Mouse (Mus musculus) adrenal gland, postnatal 10 days (tissue): ENCODE data around the gene Tjp2. TPM values are rescaled to one million over a fixed set of nuclear protein-coding genes. Genes with fewer than 3 reads are reported as not detected.
"Not testable (repeated sequence)": the region's sequence is repeated elsewhere in the genome, so short reads cannot be mapped to it uniquely, and the experiment has no call there.

Experiments
- DNase-seq: peaks from one replicate; pipeline ENCODE4 v3.0.0; 2021; ENCODE audit warnings: mixed read lengths
- total RNA-seq, 2 experiments: library from RNA; stranded (reverse); gene quantifications; 2 replicates each; pipeline ENCODE4 v1.2.3; 2021

Tjp2 gene
- total RNA-seq, 2 experiments from 2014 or later, result 11.9 to 14.9 TPM

GRCm38 (mm10) chr19:24123087-24123486, 101.7 kb downstream of the Tjp2 start:
- DNase-seq, result no peak

DNA sequence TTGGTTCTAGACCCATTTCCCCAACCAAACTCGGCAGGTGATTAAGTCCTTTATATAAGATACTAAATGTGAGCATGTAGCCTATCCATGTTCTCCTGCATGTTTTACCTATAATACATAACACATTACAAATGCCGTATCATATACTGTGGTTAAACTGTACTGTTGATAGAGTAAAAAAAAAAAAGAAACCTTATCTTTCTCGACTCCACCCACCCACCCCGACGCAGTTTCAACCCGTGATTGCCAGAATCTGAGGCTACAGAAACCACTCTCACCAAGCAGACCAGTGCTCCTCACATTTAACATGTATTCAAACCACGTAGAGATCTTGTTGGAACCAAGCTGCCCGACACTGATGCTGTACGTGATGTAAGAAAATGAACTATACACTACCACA, 102.2 kb downstream of the Tjp2 start:
- no peak for DNase-seq

GRCm38 (mm10) chr19:24120811-24121210, 104.0 kb downstream of the Tjp2 start:
- DNase-seq, result no peak

GRCm38 (mm10) chr19:24118775-24119174, 106.1 kb downstream of the Tjp2 start:
- DNase-seq, result no peak

- no peak for DNase-seq
Observed at GRCm38 (mm10) chr19:24111581-24111980, 113.2 kb downstream of the Tjp2 start.

GRCm38 (mm10) chr19:24107707-24108106, 117.1 kb downstream of the Tjp2 start:
- no peak for DNase-seq

DNA sequence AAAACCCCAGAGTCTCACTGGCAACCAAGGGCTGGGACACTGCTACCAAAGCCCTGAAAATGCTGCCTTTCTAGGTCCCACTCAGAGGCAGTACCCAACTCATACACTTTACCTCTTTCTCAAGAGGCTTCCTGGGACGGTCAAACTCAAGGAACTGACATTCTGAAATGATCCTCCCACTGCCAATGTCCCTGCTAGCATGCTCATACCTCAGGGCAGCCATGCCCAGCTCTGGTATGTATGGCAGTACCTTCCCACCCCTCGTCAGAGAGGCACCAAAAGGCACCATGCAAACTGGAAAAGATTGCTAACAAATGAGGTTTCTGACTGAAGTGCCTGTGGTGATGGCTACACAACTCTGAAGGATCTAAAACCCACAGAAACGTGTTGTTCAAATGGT, 121.0 kb downstream of the Tjp2 start:
- DNase-seq, result no peak

DNA sequence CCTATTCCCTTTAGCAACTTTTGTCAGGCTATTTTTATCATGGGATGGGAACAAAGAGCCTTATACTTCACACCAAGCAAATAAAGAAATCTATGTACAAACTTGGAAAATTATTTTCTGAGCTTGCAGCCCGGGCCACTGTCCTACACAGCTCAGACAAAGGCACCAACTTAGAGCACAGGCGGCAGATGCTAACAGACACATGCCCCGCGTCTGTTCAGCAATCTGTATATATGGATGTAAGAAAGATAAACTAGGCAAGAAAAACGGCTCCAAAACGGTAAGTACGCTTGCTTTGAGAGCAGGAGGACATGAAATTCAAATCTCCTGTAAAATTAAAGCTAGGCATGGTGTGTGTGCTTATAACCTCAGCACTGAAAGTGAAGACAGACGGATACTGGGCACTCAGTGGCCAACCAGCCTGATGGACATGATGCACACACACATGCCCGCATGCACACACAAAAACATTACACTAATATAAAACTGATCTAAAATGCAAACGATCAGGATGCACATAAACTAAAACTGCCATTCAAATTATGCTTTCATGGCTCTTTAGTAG, 122.2 kb downstream of the Tjp2 start:
- no peak for DNase-seq

GRCm38 (mm10) chr19:24101183-24101582, 123.6 kb downstream of the Tjp2 start:
- DNase-seq, result no peak

- DNase-seq, result no peak
Observed at GRCm38 (mm10) chr19:24098691-24099090, 126.1 kb downstream of the Tjp2 start.

DNA sequence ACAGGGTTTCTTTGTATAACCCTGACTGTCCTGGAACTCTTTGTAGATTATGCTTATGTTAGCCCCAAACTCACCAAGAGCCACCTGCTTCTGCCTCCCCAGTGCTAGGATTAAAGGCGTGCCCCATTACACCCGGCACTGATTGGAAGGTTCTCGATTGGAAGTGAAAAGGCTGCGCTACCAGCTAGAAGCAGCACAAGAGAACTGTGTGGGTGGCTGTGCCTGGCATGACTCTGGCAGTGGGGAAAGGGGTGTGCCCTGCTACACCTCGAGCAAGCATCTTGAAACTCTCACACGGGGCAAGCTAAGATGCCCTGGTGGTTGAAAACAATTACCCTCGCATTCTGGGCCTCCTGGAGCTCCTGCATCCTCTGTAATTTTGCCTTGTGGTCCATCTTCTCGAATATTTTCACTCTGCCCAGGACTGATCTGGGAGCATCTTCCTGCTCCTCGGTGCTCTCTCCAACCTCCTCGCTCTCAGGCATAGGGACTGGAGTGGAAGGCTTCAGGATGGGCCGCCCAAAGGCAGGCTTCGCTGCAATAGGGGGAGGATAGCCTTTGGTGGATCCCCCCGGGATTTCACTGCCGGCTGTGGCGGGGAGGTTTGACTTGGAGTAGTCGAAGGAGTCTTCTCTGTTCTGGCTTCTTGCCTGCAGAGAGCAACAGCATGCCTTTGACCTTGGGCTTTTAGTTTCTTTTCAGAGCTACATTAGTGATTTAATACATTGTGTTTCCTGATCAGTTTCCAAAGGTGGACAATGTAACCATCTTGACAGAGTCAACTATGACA, 127.0 kb downstream of the Tjp2 start:
- peak; percentile 13 for DNase-seq

DNA sequence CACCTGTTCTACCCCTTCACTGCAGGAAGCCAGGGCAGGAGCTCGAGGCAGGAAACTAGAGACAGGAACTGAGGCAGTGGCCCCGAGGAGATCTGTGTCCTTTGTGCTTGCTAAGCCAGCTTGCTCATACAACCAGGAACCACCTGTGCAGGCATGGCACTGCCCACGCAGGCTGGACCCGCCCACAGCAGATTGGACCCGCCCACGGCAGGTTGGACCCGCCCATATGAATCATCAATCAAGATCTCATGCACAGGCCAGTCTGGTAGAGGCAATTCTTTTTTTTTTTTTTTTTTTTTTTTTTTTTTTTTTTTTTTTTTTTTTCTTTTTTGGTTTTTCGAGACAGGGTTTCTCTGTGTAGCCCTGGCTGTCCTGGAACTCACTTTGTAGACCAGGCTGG, 132.8 kb downstream of the Tjp2 start:
- DNase-seq, result not testable (repeated sequence)

- no peak for DNase-seq
Observed at GRCm38 (mm10) chr19:24090366-24090765, 134.5 kb downstream of the Tjp2 start.

GRCm38 (mm10) chr19:24085306-24085705, 139.5 kb downstream of the Tjp2 start:
- DNase-seq, result no peak

DNA sequence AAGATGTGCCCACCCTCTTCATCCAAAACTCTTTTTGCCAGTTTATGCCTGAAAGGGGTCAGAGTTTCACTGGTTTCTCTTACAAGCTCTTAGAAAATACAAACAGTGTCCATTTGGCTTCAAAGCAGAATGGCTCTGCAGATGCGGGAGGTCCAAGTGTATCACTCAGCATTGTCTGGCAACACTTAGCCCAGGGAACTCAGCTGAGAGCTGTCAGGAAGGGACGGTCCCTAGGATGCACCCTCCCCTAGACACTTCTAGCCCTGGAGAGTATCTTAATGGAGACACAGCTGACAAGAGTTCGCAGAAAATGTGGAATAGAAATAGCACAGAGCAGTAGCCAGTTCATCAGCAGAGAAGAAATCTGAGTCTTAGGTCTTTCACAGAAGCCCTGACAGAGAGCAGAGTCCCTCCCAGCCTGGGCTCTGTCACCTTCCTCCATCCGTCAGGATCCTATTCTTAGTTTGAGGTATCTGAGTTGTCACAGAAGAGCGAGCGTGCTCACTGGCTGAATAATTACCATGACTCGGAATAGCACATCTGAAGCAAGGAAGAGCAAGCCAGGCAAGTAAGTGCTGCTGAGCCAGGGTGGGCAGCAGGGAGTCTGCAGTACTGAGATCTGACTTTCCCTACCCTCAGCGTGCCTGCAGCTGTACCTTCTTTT, 144.3 kb downstream of the Tjp2 start:
- DNase-seq, result no peak

DNA sequence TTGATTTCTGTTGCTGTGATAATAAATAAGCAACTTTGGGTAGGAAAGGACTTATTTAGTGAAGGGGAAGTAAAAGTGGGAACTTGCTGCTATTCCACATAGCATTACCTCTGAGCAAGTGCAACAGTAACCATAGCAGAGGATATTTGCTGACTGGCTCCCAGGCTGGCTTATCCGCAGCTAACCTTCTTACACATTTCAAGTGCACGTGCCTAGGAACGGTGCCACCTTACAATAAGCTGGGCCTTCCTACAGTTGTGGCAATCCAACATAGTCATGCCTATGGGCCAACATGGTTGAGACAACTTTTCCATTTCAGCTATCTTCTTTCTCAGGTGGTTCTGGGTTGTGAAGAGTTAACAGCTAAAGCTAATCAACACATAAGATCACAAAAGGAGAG, 147.2 kb downstream of the Tjp2 start:
- DNase-seq, result no peak

DNA sequence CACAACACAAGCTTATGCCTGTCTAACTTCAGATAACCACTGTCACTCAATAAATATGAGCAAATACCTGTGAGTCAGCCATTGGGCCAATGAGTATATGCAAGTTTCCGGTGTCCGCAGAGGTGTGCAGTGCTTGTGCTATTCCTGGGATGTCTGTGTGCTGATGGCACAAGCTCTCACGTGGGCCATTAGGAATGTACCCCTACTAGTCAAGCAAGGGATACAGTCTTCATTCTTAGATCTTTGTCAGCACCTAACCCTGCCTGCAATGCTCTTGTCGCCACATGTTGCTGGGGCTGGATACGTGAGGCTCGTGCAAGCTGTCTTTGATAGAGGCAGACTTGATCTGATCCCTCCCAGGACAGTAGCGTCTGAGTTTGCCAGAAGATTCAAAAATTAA, 148.3 kb downstream of the Tjp2 start:
- no peak for DNase-seq

DNA sequence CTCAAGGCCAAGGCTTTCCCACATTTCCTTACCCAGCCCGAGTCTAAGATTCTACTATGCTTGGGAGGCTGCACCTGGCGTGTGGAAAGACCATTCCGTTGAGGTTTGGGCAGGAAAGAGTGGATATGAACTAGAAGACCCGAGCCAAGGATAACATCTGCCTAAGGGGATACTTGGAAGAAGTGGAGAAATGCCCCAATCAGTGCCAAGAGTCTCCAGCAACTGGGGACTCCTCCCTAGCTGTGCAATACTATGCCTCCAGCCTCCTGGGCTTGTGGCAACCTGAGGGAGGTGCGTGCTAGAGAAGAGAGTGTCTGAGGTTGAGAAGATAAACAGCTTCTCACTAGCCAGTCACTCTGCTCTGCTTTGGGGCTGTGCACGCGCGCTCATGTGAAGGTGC, 148.9 kb downstream of the Tjp2 start:
- no peak for DNase-seq

- DNase-seq, result no peak
Observed at GRCm38 (mm10) chr19:24073155-24073554, 151.7 kb downstream of the Tjp2 start.

DNA sequence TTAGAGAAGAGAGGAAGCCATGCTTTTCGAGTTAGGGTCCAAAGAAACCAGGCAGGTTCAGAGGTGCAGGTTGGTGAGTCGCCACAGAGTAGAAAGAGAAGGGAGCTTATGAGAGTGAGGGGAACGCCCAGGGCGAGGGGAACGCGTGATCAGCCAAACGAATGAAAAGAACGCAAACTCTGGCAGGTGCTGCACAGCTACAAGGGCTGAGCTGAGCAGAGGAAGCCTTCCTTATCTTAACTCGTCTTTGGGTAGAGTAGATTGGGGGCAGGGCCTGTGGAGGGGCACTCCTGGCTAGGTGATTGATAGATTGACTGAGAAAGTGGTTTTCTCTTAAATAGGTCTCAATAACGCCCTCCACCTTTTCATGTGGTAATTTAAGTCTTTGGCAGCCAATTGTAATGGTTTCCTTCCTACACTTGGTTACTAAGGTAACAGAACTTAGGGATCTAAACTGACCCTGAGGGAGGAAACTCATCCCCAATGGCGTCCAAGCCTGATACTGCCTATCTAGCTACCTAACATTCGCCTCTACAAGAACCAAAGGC, 160.4 kb downstream of the Tjp2 start:
- no peak for DNase-seq

- DNase-seq, result no peak
Observed at GRCm38 (mm10) chr19:24063585-24063984, 161.2 kb downstream of the Tjp2 start.

DNA sequence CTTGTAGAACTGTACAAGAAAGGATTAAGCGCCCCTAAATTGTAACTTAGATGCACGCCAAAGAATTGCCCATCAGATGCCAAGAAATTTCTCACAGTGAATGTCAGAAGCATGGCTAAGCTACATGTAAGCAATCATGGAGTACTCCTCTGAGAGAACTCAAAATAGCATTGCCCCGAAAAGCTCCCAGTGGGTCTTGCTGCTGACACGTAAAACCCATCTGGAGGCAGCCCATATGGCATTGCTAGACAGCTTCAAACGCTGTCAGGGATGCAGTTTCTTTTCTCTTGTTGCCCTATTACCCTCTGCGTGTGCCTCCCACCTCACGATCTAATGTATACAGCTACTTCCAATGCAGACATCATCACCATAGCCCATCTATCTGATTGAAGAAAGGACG, 166.0 kb downstream of the Tjp2 start:
- DNase-seq, result no peak

DNA sequence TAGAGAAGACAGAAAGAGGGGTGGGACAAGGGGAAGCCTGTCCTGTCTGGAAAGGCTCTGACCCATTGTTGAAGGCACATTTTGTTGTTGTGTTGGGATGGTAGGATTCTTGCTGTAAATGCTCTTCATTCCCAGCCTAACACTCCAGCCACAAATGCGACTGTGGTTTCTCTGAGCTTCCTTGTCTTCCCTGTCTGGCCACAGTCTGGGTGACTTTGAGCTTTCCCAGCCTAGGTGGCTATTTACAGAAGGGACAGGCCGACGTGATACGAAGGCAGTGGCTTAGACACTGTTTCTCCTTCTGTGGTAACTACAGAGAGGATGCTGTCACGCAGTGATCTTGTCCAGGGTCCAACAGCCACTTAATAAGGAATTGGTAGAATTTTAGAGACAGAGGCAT, 166.8 kb downstream of the Tjp2 start:
- DNase-seq, result no peak
